Mouse (Mus musculus): ENCODE measurements around the gene Gap43.

DNA sequence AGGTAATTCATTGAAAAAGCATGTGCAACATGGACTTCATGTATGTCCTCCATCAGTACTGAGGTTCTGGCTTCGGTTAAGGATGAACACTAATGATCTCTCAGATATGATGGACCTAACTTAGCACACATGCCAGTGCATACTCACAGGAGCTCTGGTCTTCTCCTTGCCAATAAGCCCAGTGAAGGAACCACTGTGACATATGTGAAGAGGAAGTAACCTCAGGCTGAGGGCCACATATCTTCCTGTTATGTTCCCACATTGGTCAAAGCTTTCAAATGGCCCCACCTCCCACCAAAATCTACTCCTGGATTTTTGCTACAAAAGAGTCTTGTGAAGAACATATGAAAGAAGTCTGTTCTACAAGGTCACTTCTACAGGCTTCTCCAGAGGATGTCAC, 28.3 kb downstream of the Gap43 start:
- TF ChIP-seq CTCF (IDR thresholded peaks at IDR 0.05; ENCODE audit: low read depth, low read length), result no peak
- no peak for TF ChIP-seq GATA2 (IDR thresholded peaks at IDR 0.05; ENCODE audit: borderline replicate concordance, low read depth, low read length)
- TF ChIP-seq GATA1 (IDR thresholded peaks at IDR 0.05; ENCODE audit: borderline replicate concordance, low read length), result no peak
- TF ChIP-seq TAL1 (conservative IDR thresholded peaks at IDR 0.05; ENCODE audit: low read depth, low read length), result no peak
